Mouse (Mus musculus) ES-E14 (cell line): ENCODE results near the gene Tshb.

Experiments used
- CHD2 ChIP-seq: IDR thresholded peaks from 2 replicates; pipeline ENCODE4 v1.6.1; 2014; ENCODE audit warnings: mild to moderate bottlenecking, low read depth, low read length, inconsistent platforms
- HCFC1 ChIP-seq: IDR thresholded peaks from 2 replicates; pipeline ENCODE4 v1.6.1; 2012; ENCODE audit warnings: low read length, inconsistent platforms, borderline replicate concordance; ENCODE audit not compliant: insufficient read depth
- MAFK ChIP-seq: IDR thresholded peaks from 2 replicates; pipeline ENCODE4 v1.6.1; 2014; ENCODE audit warnings: mild to moderate bottlenecking, low read depth, low read length, inconsistent platforms; ENCODE audit not compliant: insufficient read depth
- ZC3H11A ChIP-seq: IDR thresholded peaks from 2 replicates; pipeline ENCODE4 v1.6.1; 2012; ENCODE audit warnings: low read depth, mild to moderate bottlenecking, inconsistent platforms, low read length, borderline replicate concordance
- ZNF384 ChIP-seq: IDR thresholded peaks from 2 replicates; pipeline ENCODE4 v1.6.1; 2012; ENCODE audit warnings: low read depth, low read length, inconsistent platforms

GRCm38 (mm10) chr3:102737106-102737505 is 45.4 kb downstream of the Tshb start:
- no peak for TF ChIP-seq MAFK
- no peak for TF ChIP-seq HCFC1
- TF ChIP-seq CHD2: no peak
- no peak for TF ChIP-seq ZC3H11A
- no peak for TF ChIP-seq ZNF384
